In genomic region chr17:70488784-70489265, GRCm38 (mm10) we compare ENCODE assay signal across 10 mouse cellular contexts.
DNase-seq lines count a peak whose midpoint lies in the region; ATAC-seq lines count a peak whose summit lies in the region.
"Had no signal": no experiment of that assay in that cellular context is flagged by ENCODE, and none has a peak within 500 bp of the region (broad histone marks: within the 10 kb centered on the region; RNA-seq: fewer than 3 reads in every experiment).

No protein-coding gene starts in this region.

- H3K27me3 ChIP-seq in forebrain, embryonic 15.5 days, result no peaks in the 10 kb centered on the region
- H3K27me3 ChIP-seq: megakaryocyte, embryonic 14.5 days had no signal

- H3K9me3 ChIP-seq in forebrain, embryonic 15.5 days, result no peaks in the 10 kb centered on the region

- peak; percentile 93 for ATAC-seq in forebrain, embryonic 15.5 days (replicated peaks)
- ATAC-seq in megakaryocyte-erythroid progenitor cell, adult 5-6 weeks (replicated peaks; ENCODE audit: low FRiP score, low TSS enrichment, poor library complexity, severe bottlenecking), result peak; percentile 96
- ATAC-seq in monocyte, adult 5-6 weeks (replicated peaks; ENCODE audit: insufficient number of reproducible peaks, low FRiP score, low TSS enrichment, poor library complexity, severe bottlenecking), result no peak
- no peak for ATAC-seq in activated CD4-positive, CD25-positive, alpha-beta regulatory T cell, adult 4 months

- H3K27ac ChIP-seq in forebrain, embryonic 15.5 days (replicated peaks), result peak overlapping the region; percentile 31; the same call in 1 of the 2 replicates

- H3K36me3 ChIP-seq in forebrain, embryonic 15.5 days, result no peaks in the 10 kb centered on the region

- no peak overlapping the region for H3K4me2 ChIP-seq in forebrain, embryonic 15.5 days (replicated peaks)

- H3K9ac ChIP-seq in forebrain, embryonic 15.5 days (replicated peaks), result no peak overlapping the region

- peak; percentile 8 for DNase-seq in ovary, postnatal 36 days (ENCODE audit: low spot score)
- DNase-seq in ovary, postnatal 10 days (ENCODE audit: low spot score), result no peak
- peak; percentile 92 for DNase-seq in layer of hippocampus, adult 9-11 months
- no peak for DNase-seq in thymus, postnatal 10 days (ENCODE audit: low spot score in 2 of 2)

- H3K4me1 ChIP-seq in forebrain, embryonic 15.5 days, result peaks cover 19% of the 10 kb centered on the region

- H3K4me3 ChIP-seq in forebrain, embryonic 15.5 days, result no peak overlapping the region
- H3K4me3 ChIP-seq: erythroblast, embryonic 14.5 days; megakaryocyte, embryonic 14.5 days had no signal

- WGBS in forebrain, embryonic 15.5 days, result 50% methylated on average over 7 of the region's 7 CpGs

Comparison
In these comparisons a context has a peak if more than half of its experiments do, and no peak if none do; other contexts are left out.
1. DNase-seq: peak in ovary, postnatal 36 days (single experiment) and layer of hippocampus, adult 9-11 months (single experiment); none in ovary, postnatal 10 days (single experiment) and thymus, postnatal 10 days (0 of 2).
2. ATAC-seq: peak in forebrain, embryonic 15.5 days (single experiment) and megakaryocyte-erythroid progenitor cell, adult 5-6 weeks (single experiment); none in monocyte, adult 5-6 weeks (single experiment) and activated CD4-positive, CD25-positive, alpha-beta regulatory T cell, adult 4 months (single experiment).